Mouse (Mus musculus) CD4-positive, CD25-positive, alpha-beta regulatory T cell (primary cell): ENCODE measurements around the gene Gm11487. TPM values are rescaled to one million over a fixed set of nuclear protein-coding genes. Genes with fewer than 3 reads are reported as not detected.

Source experiments
- polyA plus RNA-seq: library from polyadenylated mRNA; unstranded; fragments of 100-300 nt; shearing (Covaris generic); gene quantifications from one replicate; pipeline ENCODE4 v1.2.1, GENCODE M21; 2017

The Gm11487 gene
- not detected for polyA plus RNA-seq

DNA sequence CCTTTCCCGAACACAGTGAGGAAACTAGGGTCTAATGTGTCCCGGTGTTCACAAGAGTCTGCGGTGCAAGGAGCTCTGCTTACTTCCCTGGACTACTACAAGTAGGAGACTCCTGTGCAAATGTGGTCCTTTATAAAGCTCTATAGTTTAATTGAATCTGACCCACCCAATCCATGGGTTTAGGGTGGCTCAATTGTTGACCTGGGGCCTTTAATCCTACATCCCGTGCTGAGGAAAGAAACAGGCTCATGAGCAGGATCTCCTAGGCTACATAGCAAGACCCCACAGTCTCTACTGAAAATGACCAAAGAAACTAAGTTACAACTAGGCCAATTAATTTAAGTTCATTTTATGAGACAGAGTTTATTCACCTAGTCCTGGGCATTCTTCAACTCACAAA lies at the start of gene Gm11487:
Gene Gm11487, minus strand, starts transcription at position 101 of the 400 bp plus-strand sequence.

Other genes starting within 250 kb of the Gm11487 start
- not detected for gene Gm11238, start 202.8 kb upstream of the Gm11487 start, polyA plus RNA-seq
- not detected for gene Gm11237, start 217.9 kb upstream of the Gm11487 start, polyA plus RNA-seq
- gene Gm11236, start 233.0 kb upstream of the Gm11487 start, polyA plus RNA-seq, result not detected